Mouse (Mus musculus): ENCODE data around the gene Rnf145.

DNA sequence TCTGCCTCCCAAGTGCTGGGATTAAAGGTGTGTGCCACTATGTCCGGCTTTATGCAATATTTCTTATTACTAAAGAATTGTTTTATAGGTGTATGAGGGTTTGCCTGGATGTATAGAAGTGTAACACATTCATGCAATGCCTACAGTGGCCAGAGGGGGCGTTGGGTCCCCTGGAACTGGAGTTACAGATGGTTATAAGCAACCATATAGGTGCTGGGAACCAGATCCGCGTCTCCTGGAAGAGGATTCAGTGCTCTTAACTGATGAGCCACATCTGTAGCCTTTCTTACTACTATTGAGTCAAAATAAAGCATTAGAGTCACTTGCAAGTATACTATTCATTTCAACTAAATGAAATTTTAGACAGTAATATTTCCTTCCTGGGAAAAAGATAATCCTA is 7.0 kb downstream of the Rnf145 start:
- no peak for TF ChIP-seq EP300 (IDR thresholded peaks at IDR 0.05)
- TF ChIP-seq CTCF (IDR thresholded peaks at IDR 0.05), result peak; percentile 33
